Mouse (Mus musculus) hindbrain, postnatal 0 days (tissue): ENCODE data around the gene Thbs2. TPM values are rescaled to one million over a fixed set of nuclear protein-coding genes. Genes with fewer than 3 reads are reported as not detected.

Source experiments
- ATAC-seq: fragments of 200-750 bp; cut with Nextera tagmentation; 2 replicates; pipeline ENCODE4 v1.8.0; 2017; ENCODE audit warnings: mild to moderate bottlenecking, moderate TSS enrichment, moderate library complexity
- DNase-seq: peaks from one replicate; pipeline ENCODE4 v3.0.0-alpha.2; 2015; ENCODE audit warnings: low spot score
- H3K27ac ChIP-seq: fragments of 300-500 bp; sonication (generic); 2 replicates; pipeline ENCODE4 v1.5.1; 2014; ENCODE audit warnings: mild to moderate bottlenecking
- H3K27me3 ChIP-seq: fragments of 300-500 bp; sonication (generic); 2 replicates; pipeline ENCODE4 v1.6.1; 2014; ENCODE audit warnings: low read length, mixed read lengths; ENCODE audit not compliant: insufficient read depth
- H3K36me3 ChIP-seq: fragments of 300-500 bp; sonication (generic); 2 replicates; pipeline ENCODE4 v1.6.1; 2014; ENCODE audit warnings: low read length, mixed read lengths; ENCODE audit not compliant: insufficient read depth
- H3K4me1 ChIP-seq: fragments of 300-500 bp; sonication (generic); 2 replicates; pipeline ENCODE4 v1.6.1; 2014; ENCODE audit warnings: antibody characterized with exemption, low read length, mixed read lengths; ENCODE audit not compliant: insufficient read depth
- H3K4me2 ChIP-seq: fragments of 300-500 bp; sonication (generic); 2 replicates; pipeline ENCODE4 v1.6.1; 2014; ENCODE audit warnings: low read depth, mild to moderate bottlenecking, low read length, moderate library complexity, mixed read lengths
- H3K4me3 ChIP-seq: fragments of 300-500 bp; sonication (generic); 2 replicates; pipeline ENCODE4 v1.5.1; 2014; ENCODE audit warnings: low read length
- H3K9ac ChIP-seq: fragments of 300-500 bp; sonication (generic); replicated peaks from 2 replicates; pipeline ENCODE4 v1.6.1; 2014; ENCODE audit warnings: mild to moderate bottlenecking, low read length, moderate library complexity, mixed read lengths
- H3K9me3 ChIP-seq: fragments of 300-500 bp; sonication (generic); 2 replicates; pipeline ENCODE4 v1.6.1; 2016; ENCODE audit warnings: low read length, mixed read lengths
- CTCF ChIP-seq: IDR thresholded peaks from 2 replicates; pipeline ENCODE4 v1.5.1; 2016; ENCODE audit warnings: antibody characterized with exemption, control low read depth, low read depth
- WGBS: fragments of 180-500 bp; shearing (Covaris S2); extraction: QIAGEN DNeasy Blood & Tissue Kit; methylation state at CpG from one replicate; pipeline ENCODE4 v1.1.7; 2014; 5-methylcytosine and 5-hydroxymethylcytosine counted together
- polyA plus RNA-seq: library from polyadenylated mRNA; unstranded; fragments of >200 nt; fragmentation: Nextera tagmentation; extraction: Ambion mirVana; gene quantifications from 2 replicates; pipeline ENCODE4 v1.2.1, GENCODE M21; 2015
- total RNA-seq: library from RNA; depleted of rRNA; stranded (reverse); fragments of >200 nt; gene quantifications from 2 replicates; pipeline ENCODE4 v1.2.3, GENCODE M21; 2014

Thbs2 gene
- total and polyA plus RNA-seq, 2 experiments from 2014 or later, result 5.5 to 10.8 TPM

DNA sequence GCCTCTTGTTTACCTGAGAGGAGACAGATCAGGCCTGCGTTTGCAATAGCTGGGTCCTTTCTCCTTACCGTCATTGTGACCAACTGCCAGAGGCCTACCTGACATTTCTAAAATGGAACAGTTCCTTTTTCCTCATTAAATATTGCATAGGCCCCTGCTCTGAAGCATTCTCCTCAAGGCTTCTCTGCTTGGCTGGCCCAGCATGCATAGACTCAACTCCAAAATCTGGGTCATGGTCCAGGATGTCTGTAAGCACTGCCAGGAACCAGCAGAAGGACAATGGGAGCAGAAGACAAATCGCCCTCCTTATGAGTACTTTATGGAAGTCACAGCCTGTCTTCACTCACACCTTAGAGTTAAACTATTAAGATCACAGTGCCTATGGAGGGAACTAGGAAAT, 17.7 kb upstream of the Thbs2 start:
- Histone ChIP-seq H3K9me3 (no peaks in the 10 kb centered on the region), H3K27ac (no peak overlapping the region), H3K9ac (no peak overlapping the region), H3K4me3 (no peak overlapping the region), H3K36me3 (no peaks in the 10 kb centered on the region), H3K4me1 (no peaks in the 10 kb centered on the region), H3K4me2 (no peak overlapping the region), H3K27me3 (no peaks in the 10 kb centered on the region)
- no peak for TF ChIP-seq CTCF
- no peak for ATAC-seq
- DNase-seq, result no peak
- WGBS, result 93% methylated on average over 3 of the region's 3 CpGs

DNA sequence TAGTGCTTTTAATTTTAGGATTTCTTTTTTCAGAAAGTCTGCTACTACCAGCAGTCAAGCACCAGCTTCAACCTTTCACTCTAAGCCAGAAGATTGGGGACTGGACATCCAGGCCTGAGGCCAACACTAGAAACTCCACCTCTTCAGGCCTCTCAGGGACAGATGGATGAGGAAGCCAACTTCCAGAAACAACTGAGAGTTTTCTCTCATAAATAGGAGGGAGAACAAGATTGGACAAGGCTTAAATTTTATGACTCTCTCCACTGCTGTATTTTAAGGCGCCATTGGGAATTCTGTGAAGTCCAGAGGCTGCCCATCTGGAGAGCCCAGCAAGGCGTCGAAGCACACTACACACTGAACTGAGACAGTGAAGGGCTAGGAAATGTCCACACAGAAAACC, 17.0 kb upstream of the Thbs2 start:
- H3K27me3 ChIP-seq, result no peaks in the 10 kb centered on the region
- 93% methylated on average over 3 of the region's 3 CpGs for WGBS
- no peak overlapping the region for H3K9ac ChIP-seq
- H3K4me3 ChIP-seq, result no peak overlapping the region
- no peaks in the 10 kb centered on the region for H3K4me1 ChIP-seq
- no peak for TF ChIP-seq CTCF
- H3K9me3 ChIP-seq, result no peaks in the 10 kb centered on the region
- DNase-seq, result no peak
- no peaks in the 10 kb centered on the region for H3K36me3 ChIP-seq
- H3K27ac ChIP-seq, result no peak overlapping the region
- H3K4me2 ChIP-seq, result no peak overlapping the region
- ATAC-seq, result no peak

DNA sequence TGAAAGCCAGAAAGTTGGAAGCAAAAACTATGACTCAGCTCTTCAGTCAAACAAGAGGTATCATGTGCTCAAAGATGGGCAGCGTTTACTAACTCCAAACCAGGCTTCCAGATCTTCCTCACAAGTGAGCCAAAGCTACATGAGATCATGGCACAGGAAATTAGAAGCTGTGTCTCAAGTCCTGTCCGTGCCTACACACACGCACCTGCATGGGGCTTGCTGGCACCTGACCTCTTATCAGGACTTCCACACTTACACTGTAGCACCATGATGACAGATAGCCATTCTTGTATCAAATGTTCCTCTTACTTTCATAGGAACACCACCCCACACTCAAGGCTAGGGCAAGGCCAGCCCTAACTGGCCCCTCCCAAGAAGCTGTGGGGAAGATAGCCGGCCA, 12.0 kb upstream of the Thbs2 start:
- Histone ChIP-seq H3K4me2 (no peak overlapping the region), H3K9ac (no peak overlapping the region), H3K27me3 (no peaks in the 10 kb centered on the region), H3K4me1 (no peaks in the 10 kb centered on the region), H3K9me3 (no peaks in the 10 kb centered on the region), H3K36me3 (no peaks in the 10 kb centered on the region), H3K4me3 (no peak overlapping the region), H3K27ac (no peak overlapping the region)
- TF ChIP-seq CTCF, result no peak
- ATAC-seq (no peak), DNase-seq (no peak)
- WGBS, result 92% methylated on average over 4 of the region's 4 CpGs

DNA sequence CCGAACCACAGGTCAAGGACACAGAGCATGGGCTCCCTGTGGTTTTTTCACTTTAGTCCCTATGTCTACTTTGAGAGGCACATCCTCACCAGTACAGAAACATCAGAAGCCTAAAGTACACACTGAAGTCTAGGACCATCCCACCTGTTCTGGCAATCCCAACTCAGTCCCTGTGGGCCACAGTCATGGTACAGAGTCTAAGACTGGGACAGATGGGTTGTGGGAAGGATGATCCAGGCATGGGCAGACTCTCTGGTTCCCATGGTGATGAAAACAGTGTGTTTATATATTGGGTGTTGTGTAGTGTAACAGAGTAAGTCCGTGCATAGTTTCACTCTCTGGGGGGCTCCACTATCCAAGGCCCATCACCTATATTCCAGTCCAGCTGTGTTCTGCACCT, 11.4 kb upstream of the Thbs2 start:
- Histone ChIP-seq H3K4me1 (no peaks in the 10 kb centered on the region), H3K4me2 (no peak overlapping the region), H3K9ac (no peak overlapping the region), H3K27me3 (no peaks in the 10 kb centered on the region), H3K4me3 (no peak overlapping the region), H3K36me3 (no peaks in the 10 kb centered on the region), H3K9me3 (no peaks in the 10 kb centered on the region), H3K27ac (no peak overlapping the region)
- DNase-seq (no peak), ATAC-seq (no peak)
- no peak for TF ChIP-seq CTCF
- 86% methylated on average over 2 of the region's 2 CpGs for WGBS

DNA sequence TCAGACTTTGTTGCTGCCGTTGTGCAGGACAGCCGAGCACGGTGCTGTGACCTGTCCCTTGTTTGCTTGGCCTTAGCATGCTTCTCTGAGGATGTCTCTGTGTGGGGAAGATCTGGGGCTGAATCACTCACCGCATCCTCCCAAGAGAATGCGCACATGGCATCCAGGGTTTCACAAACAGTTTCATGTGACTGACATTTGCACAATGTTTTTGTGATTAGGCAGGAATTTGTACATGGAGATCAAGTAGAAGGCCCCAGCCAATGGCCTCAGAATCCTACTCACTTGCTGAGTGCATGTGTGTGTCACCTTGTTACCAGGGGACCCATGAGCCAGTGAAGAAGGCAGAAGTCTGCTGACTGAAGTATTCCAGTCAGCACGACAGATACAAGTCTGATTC, 9.7 kb upstream of the Thbs2 start:
- Histone ChIP-seq H3K4me1 (no peaks in the 10 kb centered on the region), H3K27me3 (no peaks in the 10 kb centered on the region), H3K9me3 (no peaks in the 10 kb centered on the region), H3K27ac (no peak overlapping the region), H3K9ac (no peak overlapping the region), H3K36me3 (no peaks in the 10 kb centered on the region), H3K4me2 (no peak overlapping the region), H3K4me3 (no peak overlapping the region)
- DNase-seq, result no peak
- ATAC-seq, result no peak
- no peak for TF ChIP-seq CTCF
- 83% methylated on average over 6 of the region's 6 CpGs for WGBS

DNA sequence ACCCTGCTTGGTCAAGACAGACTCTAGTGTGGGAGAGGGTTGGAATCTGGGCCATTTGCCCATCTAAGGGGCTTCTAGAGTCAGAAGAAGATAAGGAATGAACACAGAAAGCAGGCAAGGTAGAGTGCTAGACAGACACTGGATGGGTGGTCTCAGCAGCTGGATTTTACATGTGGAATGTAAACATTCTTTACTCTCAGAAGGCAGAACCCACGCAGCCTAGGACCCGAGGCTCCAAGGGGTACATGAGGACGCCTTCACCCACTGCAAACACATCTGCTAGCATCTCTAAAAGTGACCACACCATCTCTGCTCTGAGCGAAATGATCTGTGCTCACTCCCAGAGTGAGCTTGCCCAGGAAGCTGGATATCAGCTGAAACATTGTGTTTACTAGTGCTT, 9.2 kb upstream of the Thbs2 start:
- 84% methylated on average over 4 of the region's 4 CpGs for WGBS
- no peak for TF ChIP-seq CTCF
- no peak overlapping the region for H3K9ac ChIP-seq
- H3K4me3 ChIP-seq, result no peak overlapping the region
- no peak overlapping the region for H3K4me2 ChIP-seq
- H3K27ac ChIP-seq, result no peak overlapping the region
- ATAC-seq (no peak), DNase-seq (no peak)
- no peaks in the 10 kb centered on the region for H3K36me3 ChIP-seq
- H3K4me1 ChIP-seq, result no peaks in the 10 kb centered on the region
- no peaks in the 10 kb centered on the region for H3K9me3 ChIP-seq
- no peaks in the 10 kb centered on the region for H3K27me3 ChIP-seq

DNA sequence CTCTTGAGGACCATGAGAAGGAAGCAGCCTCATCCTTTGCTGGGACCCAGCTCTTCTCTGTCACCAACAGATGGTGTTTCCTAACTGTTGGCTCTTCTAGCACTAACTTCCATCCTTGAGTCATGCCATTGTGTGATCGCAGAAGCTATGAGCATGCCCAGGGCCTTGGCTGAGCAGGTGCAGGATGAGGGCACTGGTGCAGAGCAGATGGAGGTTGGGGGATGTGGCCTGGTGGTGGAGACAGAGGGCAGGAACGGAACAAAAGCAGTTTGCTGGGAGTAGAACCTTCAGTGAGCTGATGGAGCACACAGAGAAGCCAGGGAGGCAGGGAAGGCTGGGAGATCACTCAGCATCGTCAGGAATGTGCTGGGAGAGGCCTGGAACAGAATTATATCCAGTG, 8.7 kb upstream of the Thbs2 start:
- ATAC-seq (peak; percentile 62; the same call in 1 of the 2 replicates), DNase-seq (no peak)
- H3K4me2 ChIP-seq, result no peak overlapping the region
- no peaks in the 10 kb centered on the region for H3K36me3 ChIP-seq
- no peak overlapping the region for H3K9ac ChIP-seq
- no peaks in the 10 kb centered on the region for H3K27me3 ChIP-seq
- H3K27ac ChIP-seq, result no peak overlapping the region
- no peak for TF ChIP-seq CTCF
- H3K4me3 ChIP-seq, result no peak overlapping the region
- 55% methylated on average over 3 of the region's 3 CpGs for WGBS
- no peaks in the 10 kb centered on the region for H3K9me3 ChIP-seq
- H3K4me1 ChIP-seq, result no peaks in the 10 kb centered on the region
